Mouse (Mus musculus) lung, postnatal 0 days (tissue): Measurements from ENCODE around the gene Zfp366. TPM values are rescaled to one million over a fixed set of nuclear protein-coding genes. Genes with fewer than 3 reads are reported as not detected.

Source experiments
- ATAC-seq: fragments of 200-750 bp; cut with Nextera tagmentation; 2 replicates; pipeline ENCODE4 v1.8.0; 2017; ENCODE audit warnings: moderate library complexity
- DNase-seq: peaks from one replicate; pipeline ENCODE4 v3.0.0-alpha.2; 2016; ENCODE audit warnings: low spot score
- H3K27ac ChIP-seq: fragments of 300-500 bp; sonication (generic); 2 replicates; pipeline ENCODE4 v1.5.1; 2014; ENCODE audit warnings: antibody characterized with exemption, mild to moderate bottlenecking, low read length, mixed read lengths
- H3K27me3 ChIP-seq: fragments of 300-500 bp; sonication (generic); replicated peaks from 2 replicates; pipeline ENCODE4 v1.6.1; 2014; ENCODE audit warnings: low read length, mixed read lengths; ENCODE audit not compliant: insufficient read depth
- H3K36me3 ChIP-seq: fragments of 300-500 bp; sonication (generic); 2 replicates; pipeline ENCODE4 v1.6.1; 2014; ENCODE audit warnings: low read length, mixed read lengths; ENCODE audit not compliant: insufficient read depth
- H3K4me1 ChIP-seq: fragments of 300-500 bp; sonication (generic); 2 replicates; pipeline ENCODE4 v1.6.1; 2014; ENCODE audit warnings: antibody characterized with exemption, low read depth, low read length, mixed read lengths; ENCODE audit not compliant: insufficient read depth
- H3K4me2 ChIP-seq: fragments of 300-500 bp; sonication (generic); replicated peaks from 2 replicates; pipeline ENCODE4 v1.6.1; 2014; ENCODE audit warnings: low read depth, mild to moderate bottlenecking, low read length, moderate library complexity, mixed read lengths
- H3K4me3 ChIP-seq: fragments of 300-500 bp; sonication (generic); 2 replicates; pipeline ENCODE4 v1.5.1; 2014; ENCODE audit warnings: low read depth, low read length
- H3K9ac ChIP-seq: fragments of 300-500 bp; sonication (generic); replicated peaks from 2 replicates; pipeline ENCODE4 v1.6.1; 2014; ENCODE audit warnings: low read depth, mild to moderate bottlenecking
- H3K9me3 ChIP-seq: fragments of 300-500 bp; sonication (generic); 2 replicates; pipeline ENCODE4 v1.6.1; 2016; ENCODE audit warnings: low read length, mixed read lengths
- CTCF ChIP-seq: IDR thresholded peaks from 2 replicates; pipeline ENCODE4 v1.5.1; 2016; ENCODE audit warnings: antibody characterized with exemption, mild to moderate bottlenecking
- EP300 ChIP-seq: IDR thresholded peaks from 2 replicates; pipeline ENCODE4 v1.6.1; 2016; ENCODE audit warnings: antibody characterized with exemption, mild to moderate bottlenecking, control low read depth
- WGBS: fragments of 180-500 bp; shearing (Covaris S2); extraction: QIAGEN DNeasy Blood & Tissue Kit; methylation state at CpG from one replicate; pipeline ENCODE4 v1.1.7; 2014; 5-methylcytosine and 5-hydroxymethylcytosine counted together
- polyA plus RNA-seq: library from polyadenylated mRNA; unstranded; fragments of >200 nt; fragmentation: Nextera tagmentation; extraction: Ambion mirVana; gene quantifications from 2 replicates; pipeline ENCODE4 v1.2.1, GENCODE M21; 2015

The Zfp366 gene
- polyA plus RNA-seq, 1 experiment from 2014 or later: 1.6 TPM

DNA sequence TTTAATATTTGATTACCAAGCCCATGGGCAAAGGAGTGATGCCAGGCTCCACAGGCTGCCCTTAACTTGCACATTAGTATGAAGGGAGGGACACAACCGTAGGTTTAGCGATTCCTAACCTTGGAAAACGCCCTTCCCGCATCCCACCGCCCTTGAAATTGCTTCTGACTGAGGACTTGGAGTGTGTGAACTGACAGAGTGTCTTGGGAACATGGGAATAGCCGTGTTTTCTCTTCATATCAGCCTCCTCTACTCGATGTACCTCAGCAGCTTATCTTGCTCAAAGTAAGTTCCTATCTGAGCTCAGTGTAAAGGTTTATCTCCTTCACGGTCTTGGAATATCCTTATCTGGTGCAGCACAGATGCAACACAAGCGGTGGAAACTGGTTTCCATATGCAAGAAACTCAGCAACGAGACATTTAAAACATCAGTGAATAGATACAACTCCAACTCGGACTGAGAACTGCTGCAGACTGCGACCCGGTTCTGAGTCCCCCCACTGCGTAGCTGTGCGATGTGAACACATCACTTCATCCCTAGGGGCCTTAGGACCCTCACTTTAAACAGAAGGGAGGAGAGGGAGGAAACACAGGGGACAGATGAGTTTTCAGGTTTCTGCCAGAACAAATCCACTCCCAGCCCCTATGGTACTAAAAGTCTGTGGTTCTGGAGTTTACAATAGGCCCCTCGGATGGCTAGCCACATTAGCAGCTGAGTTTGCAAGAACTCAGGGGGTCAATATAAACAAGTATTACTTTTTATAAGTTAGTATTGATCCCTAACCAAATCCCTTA lies 43.0 kb downstream of the Zfp366 start:
- TF ChIP-seq EP300 (no peak), CTCF (no peak)
- DNase-seq: no peak
- Histone ChIP-seq H3K4me1 (peaks cover 1% of the 10 kb centered on the region; the same call in 1 of the 2 replicates), H3K9ac (no peak overlapping the region), H3K27me3 (no peaks in the 10 kb centered on the region), H3K4me3 (no peak overlapping the region), H3K9me3 (no peaks in the 10 kb centered on the region), H3K27ac (no peak overlapping the region), H3K4me2 (no peak overlapping the region), H3K36me3 (no peaks in the 10 kb centered on the region)
- no peak for ATAC-seq
- 81% methylated on average over 16 of the region's 16 CpGs for WGBS

DNA sequence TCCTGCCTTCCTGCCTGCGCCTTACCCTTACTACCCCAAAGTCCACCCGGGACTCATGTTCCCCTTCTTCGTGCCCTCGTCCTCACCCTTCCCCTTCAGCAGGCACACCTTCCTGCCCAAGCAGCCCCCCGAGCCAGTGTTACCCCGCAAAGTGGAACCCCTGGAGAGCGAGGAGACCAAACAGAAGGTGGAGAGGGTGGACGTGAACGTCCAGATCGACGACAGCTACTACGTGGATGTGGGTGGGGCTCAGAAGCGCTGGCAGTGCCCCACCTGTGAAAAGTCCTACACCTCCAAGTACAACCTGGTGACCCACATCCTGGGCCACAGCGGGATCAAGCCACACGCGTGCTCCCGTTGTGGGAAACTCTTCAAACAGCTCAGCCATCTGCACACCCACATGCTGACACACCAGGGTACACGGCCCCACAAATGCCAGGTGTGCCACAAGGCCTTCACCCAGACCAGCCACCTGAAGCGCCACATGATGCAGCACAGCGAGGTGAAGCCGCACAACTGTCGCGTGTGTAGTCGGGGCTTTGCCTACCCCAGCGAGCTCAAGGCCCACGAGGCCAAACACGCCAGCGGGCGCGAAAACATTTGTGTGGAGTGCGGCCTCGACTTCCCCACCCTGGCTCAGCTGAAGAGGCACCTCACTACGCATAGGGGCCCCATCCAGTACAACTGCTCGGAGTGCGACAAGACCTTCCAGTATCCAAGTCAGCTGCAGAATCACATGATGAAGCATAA lies 44.4 kb downstream of the Zfp366 start:
- Histone ChIP-seq H3K9ac (no peak overlapping the region), H3K4me3 (no peak overlapping the region), H3K27ac (no peak overlapping the region), H3K4me2 (no peak overlapping the region), H3K27me3 (no peaks in the 10 kb centered on the region), H3K36me3 (no peaks in the 10 kb centered on the region), H3K9me3 (no peaks in the 10 kb centered on the region), H3K4me1 (no peaks in the 10 kb centered on the region)
- 91% methylated on average over 35 of the region's 35 CpGs for WGBS
- TF ChIP-seq EP300 (no peak), CTCF (no peak)
- no peak for ATAC-seq
- no peak for DNase-seq

DNA sequence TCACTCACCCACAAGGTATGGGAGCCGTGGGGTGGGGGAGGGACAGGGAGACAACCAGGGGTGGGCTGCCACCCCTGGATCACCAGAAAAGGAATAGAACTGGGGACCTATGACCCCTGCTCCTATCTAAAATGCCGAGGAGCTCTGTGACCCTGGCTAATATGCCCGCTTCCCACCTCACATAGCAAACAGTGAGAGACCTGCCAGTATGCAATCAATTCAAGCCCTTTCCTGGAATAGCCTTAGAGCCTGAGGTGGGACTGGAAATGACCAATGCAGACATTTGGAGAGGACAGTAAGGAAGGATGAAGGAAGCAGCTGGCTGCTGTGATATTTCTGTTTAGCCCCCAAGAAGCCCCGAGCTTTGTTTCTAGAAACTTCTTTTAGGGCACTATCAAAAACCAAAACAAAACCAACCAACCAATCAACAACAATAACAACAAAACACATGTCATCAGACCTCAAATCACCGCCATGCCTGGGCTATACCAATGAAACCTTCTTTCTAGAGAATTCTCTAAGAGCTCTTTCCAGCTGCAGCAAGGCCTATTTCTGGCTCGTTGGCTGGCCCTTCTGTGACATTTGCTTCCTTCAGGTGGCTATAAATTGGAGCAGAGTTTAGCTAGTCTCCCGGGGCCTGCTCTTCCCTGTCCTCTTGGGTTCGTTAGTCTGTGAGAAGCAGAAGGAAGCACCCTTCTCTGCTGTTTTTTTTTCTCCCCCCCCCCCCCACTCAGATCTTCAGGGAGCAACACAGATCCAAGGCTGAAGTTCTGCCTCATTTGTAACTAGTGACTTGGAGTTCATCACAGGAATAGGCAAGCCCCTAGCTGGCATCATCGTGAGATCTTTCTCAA lies 45.2 kb downstream of the Zfp366 start:
- Histone ChIP-seq H3K4me3 (no peak overlapping the region), H3K27ac (peak overlapping the region; percentile 6), H3K27me3 (no peaks in the 10 kb centered on the region), H3K36me3 (no peaks in the 10 kb centered on the region), H3K9ac (no peak overlapping the region), H3K4me1 (no peaks in the 10 kb centered on the region), H3K9me3 (no peaks in the 10 kb centered on the region), H3K4me2 (no peak overlapping the region)
- WGBS: 56% methylated on average over 9 of the region's 9 CpGs
- DNase-seq: no peak
- TF ChIP-seq CTCF (no peak), EP300 (no peak)
- no peak; the same call in 1 of the 2 replicates for ATAC-seq

DNA sequence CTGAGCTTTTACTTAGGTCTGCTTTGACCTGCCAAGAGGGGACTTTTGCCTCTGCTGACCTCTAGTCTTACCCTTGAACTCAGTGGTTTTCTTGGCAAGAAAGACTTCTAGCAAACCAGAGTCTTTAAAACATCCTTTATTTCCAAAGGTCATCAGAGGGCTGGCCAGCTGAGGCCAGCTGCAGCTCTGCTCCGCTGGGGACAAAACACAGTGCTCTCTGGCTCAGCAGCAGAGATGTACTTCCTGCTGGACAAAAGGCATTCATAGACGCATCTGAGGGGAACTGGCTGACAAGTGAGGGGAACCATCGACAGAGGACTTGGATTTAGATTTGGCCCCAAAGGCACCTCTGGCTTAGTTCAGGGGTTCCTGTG lies 45.9 kb downstream of the Zfp366 start:
- 33% methylated on average over 3 of the region's 3 CpGs for WGBS
- Histone ChIP-seq H3K9ac (no peak overlapping the region), H3K27ac (peak overlapping the region; percentile 6), H3K27me3 (no peaks in the 10 kb centered on the region), H3K36me3 (no peaks in the 10 kb centered on the region), H3K4me1 (peaks cover 1% of the 10 kb centered on the region; the same call in 1 of the 2 replicates), H3K4me2 (no peak overlapping the region), H3K4me3 (no peak overlapping the region), H3K9me3 (no peaks in the 10 kb centered on the region)
- peak; percentile 55 for ATAC-seq
- peak; percentile 12 for DNase-seq
- no peak for TF ChIP-seq CTCF
- TF ChIP-seq EP300: no peak

DNA sequence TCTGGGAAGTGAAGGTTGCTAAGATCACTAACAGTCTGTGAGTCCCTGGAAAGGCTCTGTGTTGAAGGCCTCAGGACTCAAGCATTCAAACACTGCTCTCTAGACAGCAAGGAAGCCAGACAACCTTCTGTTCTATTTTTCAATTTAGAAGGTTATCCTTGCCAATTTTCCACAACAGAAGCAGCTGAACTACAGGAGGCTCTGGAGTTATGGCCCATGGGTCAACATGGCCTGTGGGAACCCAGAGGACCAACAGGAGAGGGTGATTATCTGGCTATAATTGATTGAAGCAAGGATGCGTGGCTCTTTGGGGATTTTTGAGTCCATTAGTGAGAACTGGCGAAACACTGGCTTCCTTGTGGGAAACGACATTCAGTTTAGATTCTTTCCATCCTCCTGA lies 48.7 kb downstream of the Zfp366 start:
- no peak overlapping the region for H3K4me3 ChIP-seq
- no peak overlapping the region for H3K27ac ChIP-seq
- no peaks in the 10 kb centered on the region for H3K36me3 ChIP-seq
- peaks cover 20% of the 10 kb centered on the region; the same call in 1 of the 2 replicates for H3K4me1 ChIP-seq
- no peak for ATAC-seq
- H3K9ac ChIP-seq: no peak overlapping the region
- TF ChIP-seq CTCF: no peak
- TF ChIP-seq EP300: no peak
- no peaks in the 10 kb centered on the region for H3K27me3 ChIP-seq
- no peak for DNase-seq
- 86% methylated on average over 3 of the region's 3 CpGs for WGBS
- no peaks in the 10 kb centered on the region for H3K9me3 ChIP-seq
- no peak overlapping the region for H3K4me2 ChIP-seq

DNA sequence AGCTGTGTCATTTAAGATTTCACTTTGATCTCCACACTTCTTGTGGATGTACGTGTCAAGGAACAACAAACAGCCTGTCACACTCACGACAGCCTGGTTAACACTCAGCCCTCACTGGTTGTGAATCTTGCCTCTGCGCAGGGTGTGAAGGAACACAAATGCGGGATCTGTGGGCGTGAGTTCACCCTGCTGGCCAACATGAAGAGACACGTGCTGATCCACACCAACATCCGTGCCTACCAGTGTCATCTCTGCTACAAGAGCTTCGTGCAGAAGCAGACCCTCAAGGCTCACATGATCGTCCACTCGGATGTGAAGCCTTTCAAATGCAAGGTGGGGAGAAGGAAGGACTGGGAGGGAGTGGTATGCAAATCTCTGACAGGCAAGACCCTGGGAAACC lies 49.3 kb downstream of the Zfp366 start:
- no peaks in the 10 kb centered on the region for H3K36me3 ChIP-seq
- TF ChIP-seq EP300 (no peak), CTCF (no peak)
- H3K4me2 ChIP-seq: no peak overlapping the region
- DNase-seq: no peak
- ATAC-seq: no peak
- H3K4me1 ChIP-seq: peaks cover 26% of the 10 kb centered on the region; the same call in 1 of the 2 replicates
- H3K27ac ChIP-seq: no peak overlapping the region
- WGBS: 73% methylated on average over 10 of the region's 10 CpGs
- H3K27me3 ChIP-seq: no peaks in the 10 kb centered on the region
- H3K9ac ChIP-seq: no peak overlapping the region
- H3K9me3 ChIP-seq: no peaks in the 10 kb centered on the region
- H3K4me3 ChIP-seq: no peak overlapping the region
